Mouse (Mus musculus): ENCODE measurements around the gene Prss38. TPM values are rescaled to one million over a fixed set of nuclear protein-coding genes. Genes with fewer than 3 reads are reported as not detected.

The Prss38 gene
- 1 to 10 TPM in 1 of 2 experiments, under 1 TPM in 1; 0.12 to 2.2 TPM for polyA plus RNA-seq (2017; shearing (Covaris generic))

DNA sequence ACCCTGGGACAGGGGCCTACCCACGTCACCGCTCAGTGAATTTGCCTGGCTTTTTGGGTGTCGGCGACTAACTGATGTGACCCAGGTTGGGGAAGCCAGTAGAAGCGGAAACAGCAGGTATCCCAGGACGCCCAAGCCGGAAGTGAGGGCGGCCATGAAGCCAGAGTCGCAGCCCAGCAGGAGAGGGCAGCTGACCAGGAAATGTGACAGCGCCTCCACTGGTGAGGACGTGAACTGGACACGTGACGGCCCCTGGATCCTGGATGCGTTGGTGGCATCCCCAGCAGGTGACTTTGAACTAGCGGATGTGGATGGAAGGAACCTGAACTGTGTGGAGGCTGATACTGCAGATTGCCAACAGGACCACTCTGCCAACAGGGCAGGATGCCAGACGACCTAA lies at the start of gene Prss38:
Gene Prss38, minus strand, starts transcription at position 183 of the 400 bp plus-strand sequence.

Other genes starting within 250 kb of the Prss38 start
- gene Obscn, start 239.3 kb downstream of the Prss38 start, polyA plus RNA-seq (2017; shearing (Covaris generic)), result under 1 TPM; 0.04 to 0.36 TPM
- 10 to 100 TPM in 1 of 2 experiments, 1 to 10 TPM in 1; 5.9 to 12.6 TPM for gene Iba57, start 211.9 kb downstream of the Prss38 start, polyA plus RNA-seq (2017; shearing (Covaris generic))
- gene Gjc2, start 192.4 kb downstream of the Prss38 start, polyA plus RNA-seq (2017; shearing (Covaris generic)), result not detected
- gene Guk1, start 183.4 kb downstream of the Prss38 start, polyA plus RNA-seq (2017; shearing (Covaris generic)), result 10 to 100 TPM; 82.2 to 88.9 TPM
- gene Mrpl55, start 173.2 kb downstream of the Prss38 start, polyA plus RNA-seq (2017; shearing (Covaris generic)), result 10 to 100 TPM; 38.2 to 50.2 TPM
- 10 to 100 TPM; 36.5 to 39.7 TPM for gene 2310033P09Rik, start 167.3 kb downstream of the Prss38 start, polyA plus RNA-seq (2017; shearing (Covaris generic))
- 100 to 1,000 TPM; 430 to 471 TPM for gene Arf1, start 147.4 kb downstream of the Prss38 start, polyA plus RNA-seq (2017; shearing (Covaris generic))
- gene Wnt3a, start 84.9 kb downstream of the Prss38 start, polyA plus RNA-seq (2017; shearing (Covaris generic)), result 1 to 10 TPM in 1 of 2 experiments, under 1 TPM in 1; 0.39 to 1.2 TPM
- gene Wnt9a, start 68.7 kb downstream of the Prss38 start, polyA plus RNA-seq (2017; shearing (Covaris generic)), result not detected
- 10 to 100 TPM; 11.6 to 17.4 TPM for gene Jmjd4, start 74.4 kb upstream of the Prss38 start, polyA plus RNA-seq (2017; shearing (Covaris generic))
- 10 to 100 TPM; 49.6 to 49.7 TPM for gene Snap47, start 75.5 kb upstream of the Prss38 start, polyA plus RNA-seq (2017; shearing (Covaris generic))
- 1 to 10 TPM; 3.6 to 5.0 TPM for gene Zfp867, start 96.8 kb upstream of the Prss38 start, polyA plus RNA-seq (2017; shearing (Covaris generic))
- 10 to 100 TPM; 21.5 to 23.7 TPM for gene Zkscan17, start 151.1 kb upstream of the Prss38 start, polyA plus RNA-seq (2017; shearing (Covaris generic))
- gene Nlrp3, start 165.9 kb upstream of the Prss38 start, polyA plus RNA-seq (2017; shearing (Covaris generic)), result under 1 TPM in 1 of 2 experiments, not detected in 1; 0.15 TPM
- gene Olfr222, start 200.6 kb upstream of the Prss38 start, polyA plus RNA-seq (2017; shearing (Covaris generic)), result not detected
- gene Olfr223, start 217.6 kb upstream of the Prss38 start, polyA plus RNA-seq (2017; shearing (Covaris generic)), result not detected